Mouse (Mus musculus) bone marrow macrophage, adult 2 months (primary cell): ENCODE results near the gene Rab21. TPM values are rescaled to one million over a fixed set of nuclear protein-coding genes. Genes with fewer than 3 reads are reported as not detected.

Experiments used
- H3K27ac ChIP-seq: 2 replicates; pipeline ENCODE4 v1.5.1; 2012; ENCODE audit warnings: low read depth, low read length; ENCODE audit not compliant: insufficient read depth
- H3K4me1 ChIP-seq: 2 replicates; pipeline ENCODE4 v1.6.1; 2012; ENCODE audit warnings: low read length; ENCODE audit not compliant: control insufficient read depth, insufficient read depth
- H3K4me3 ChIP-seq: 2 replicates; pipeline ENCODE4 v1.5.1; 2012; ENCODE audit warnings: mild to moderate bottlenecking, low read length, moderate library complexity; ENCODE audit not compliant: insufficient read depth
- CTCF ChIP-seq: IDR thresholded peaks from 2 replicates; pipeline ENCODE4 v1.5.1; 2012; ENCODE audit warnings: low read depth, mild to moderate bottlenecking, low read length, moderate library complexity
- POLR2A ChIP-seq: IDR thresholded peaks from 2 replicates; pipeline ENCODE4 v1.6.1; 2012; ENCODE audit warnings: mild to moderate bottlenecking, low read depth, low read length, borderline replicate concordance
- polyA plus RNA-seq: library from polyadenylated mRNA; stranded (reverse); fragments of >200 nt; gene quantifications from 2 replicates; pipeline ENCODE4 v1.2.4, GENCODE M21; 2012; ENCODE audit not compliant: missing spikeins, insufficient read depth, insufficient read length

Rab21 gene
- polyA plus RNA-seq, 1 experiment: 59.1 TPM

GRCm38 (mm10) chr10:115253521-115253920, 61.9 kb downstream of the Rab21 start:
- TF ChIP-seq POLR2A (no peak), CTCF (no peak)
- Histone ChIP-seq H3K4me1 (peaks cover 16% of the 10 kb centered on the region), H3K4me3 (no peak overlapping the region), H3K27ac (no peak overlapping the region)

GRCm38 (mm10) chr10:115252321-115252757, 63.1 kb downstream of the Rab21 start:
- H3K4me3 ChIP-seq: peak overlapping the region; percentile 55; the same call in 1 of the 2 replicates

GRCm38 (mm10) chr10:115251088-115251934, 64.1 kb downstream of the Rab21 start, which contains the start of gene Tbc1d15:
Gene Tbc1d15, minus strand, starts transcription at chr10:115251467.
- TF ChIP-seq POLR2A: no peak
- Histone ChIP-seq H3K4me1 (peaks cover 26% of the 10 kb centered on the region), H3K27ac (peak within 1 kb of the TSS; percentile 63), H3K4me3 (peak within 1 kb of the TSS; percentile 74)

More at GRCm38 (mm10) chr10:115252321-115252757, 63.1 kb downstream of the Rab21 start:
- peaks cover 21% of the 10 kb centered on the region for H3K4me1 ChIP-seq
- TF ChIP-seq POLR2A (no peak), CTCF (no peak)
- H3K27ac ChIP-seq: no peak overlapping the region

- TF ChIP-seq POLR2A: no peak
- TF ChIP-seq CTCF: no peak
- Histone ChIP-seq H3K27ac (peak overlapping the region; percentile 63), H3K4me3 (peak overlapping the region; percentile 74), H3K4me1 (peaks cover 34% of the 10 kb centered on the region)
These were observed 64.9 kb downstream of the Rab21 start for GRCm38 (mm10) chr10:115250235-115251087.

GRCm38 (mm10) chr10:115248041-115248440, 67.4 kb downstream of the Rab21 start:
- TF ChIP-seq CTCF (no peak), POLR2A (no peak)
- no peak overlapping the region for H3K27ac ChIP-seq
- no peak overlapping the region for H3K4me3 ChIP-seq
- H3K4me1 ChIP-seq: peaks cover 39% of the 10 kb centered on the region

DNA sequence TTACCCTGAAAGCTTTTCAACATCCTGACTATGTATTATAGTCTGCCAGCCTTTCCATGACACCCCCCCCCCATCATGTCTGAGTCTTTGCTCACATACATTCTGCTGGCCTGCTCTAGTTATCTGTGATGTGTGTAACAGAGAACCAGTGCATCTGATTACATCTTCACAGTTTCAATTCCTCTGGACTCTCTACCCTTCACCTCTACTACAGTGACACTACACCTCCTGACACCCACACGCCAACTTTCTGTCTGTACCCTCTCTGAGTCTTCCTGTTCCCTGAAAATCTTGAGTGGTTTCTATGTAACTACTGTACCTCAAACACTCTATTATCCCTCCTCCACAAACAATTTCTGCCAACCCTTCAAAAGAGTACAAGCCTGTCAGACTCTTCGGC, 69.9 kb downstream of the Rab21 start:
- H3K4me3 ChIP-seq: no peak overlapping the region
- TF ChIP-seq POLR2A (no peak), CTCF (no peak)
- no peak overlapping the region for H3K27ac ChIP-seq
- peaks cover 31% of the 10 kb centered on the region for H3K4me1 ChIP-seq

DNA sequence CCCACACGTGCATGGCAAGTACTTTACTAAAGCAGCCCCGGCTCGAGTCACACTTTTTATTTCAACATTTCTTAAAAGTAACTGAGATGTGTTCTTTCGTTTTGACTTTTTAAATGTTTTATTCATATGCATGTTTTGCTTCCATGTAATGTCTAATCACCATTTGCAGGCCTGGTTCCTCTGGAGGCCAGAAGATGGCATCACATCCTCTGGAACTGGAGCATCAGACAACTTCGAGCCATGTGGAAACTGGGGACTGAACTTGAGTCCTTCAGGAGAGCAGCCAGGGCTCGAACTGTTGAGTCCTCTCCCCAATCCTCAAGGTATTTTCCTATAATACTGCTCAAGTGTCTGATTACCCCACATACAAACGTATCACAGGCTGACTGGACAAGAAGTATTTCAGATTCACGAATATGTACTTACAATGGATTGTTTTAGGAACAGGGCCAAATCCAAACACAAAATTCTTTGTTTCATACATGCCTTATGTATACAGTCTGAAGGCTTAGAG, 74.3 kb downstream of the Rab21 start:
- TF ChIP-seq CTCF: no peak
- H3K4me3 ChIP-seq: no peak overlapping the region
- H3K4me1 ChIP-seq: peaks cover 18% of the 10 kb centered on the region
- H3K27ac ChIP-seq: no peak overlapping the region

DNA sequence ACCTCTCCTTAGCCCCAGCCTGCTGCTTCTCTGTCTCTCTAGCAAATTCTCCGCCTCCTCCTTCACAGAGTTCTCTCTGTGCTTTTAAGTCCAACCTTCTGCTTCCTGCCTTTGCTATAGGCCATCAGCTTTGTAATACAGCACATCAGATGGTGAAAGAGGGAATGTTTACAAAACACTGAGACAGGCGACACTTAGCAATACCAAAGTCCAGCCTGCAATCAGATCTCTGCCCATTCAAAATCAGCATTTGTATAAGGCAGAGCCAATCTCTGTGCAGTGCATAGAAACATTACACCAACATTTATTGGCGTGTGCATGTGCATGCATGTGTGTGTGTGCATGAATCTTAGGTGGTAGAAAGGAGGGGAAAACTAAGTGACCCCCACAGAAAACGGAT, 77.5 kb downstream of the Rab21 start:
- no peak for TF ChIP-seq CTCF
- no peak for TF ChIP-seq POLR2A
- Histone ChIP-seq H3K4me3 (no peak overlapping the region), H3K4me1 (peaks cover 9% of the 10 kb centered on the region), H3K27ac (no peak overlapping the region)

Other genes with a start within 250 kb of the Rab21 start
- gene Tph2, start 130.6 kb downstream of the Rab21 start, polyA plus RNA-seq: not detected in 2 replicates
- gene Tbc1d15, start 64.1 kb downstream of the Rab21 start, polyA plus RNA-seq: 72.1 and 78.1 TPM in 2 replicates
- 35.2 and 41.0 TPM in 2 replicates for gene Tmem19, start 46.9 kb upstream of the Rab21 start, polyA plus RNA-seq
- gene Thap2, start 68.8 kb upstream of the Rab21 start, polyA plus RNA-seq: 7.8 and 8.3 TPM in 2 replicates
- 91.6 and 110 TPM in 2 replicates for gene Zfc3h1, start 69.4 kb upstream of the Rab21 start, polyA plus RNA-seq